ENCODE assay signal across 8 mouse cellular contexts in the genomic region with DNA sequence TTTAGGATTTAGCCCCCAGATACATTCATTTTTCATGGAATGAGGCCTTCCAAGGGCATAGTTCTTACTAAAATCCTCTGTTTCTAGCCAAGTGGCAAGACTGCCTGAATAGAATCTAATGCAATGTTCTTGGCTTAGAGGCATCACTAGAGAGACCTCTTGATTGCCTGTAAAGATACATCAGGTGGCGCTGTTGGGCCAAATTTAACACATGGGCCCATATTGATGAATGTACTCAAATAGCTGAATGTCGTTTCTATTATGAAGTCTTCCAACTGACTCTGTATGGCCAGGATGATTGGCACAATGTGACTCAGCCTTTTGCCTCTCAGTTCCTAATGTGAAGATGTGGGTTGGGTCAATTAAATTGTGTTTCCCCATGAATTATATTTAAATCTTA.
DNase-seq lines count a peak whose midpoint lies in the region; ATAC-seq and TF ChIP-seq lines count a peak whose summit lies in the region.

No protein-coding gene starts in this region.

- no peaks in the 10 kb centered on the region for H3K36me3 ChIP-seq in lung, embryonic 14.5 days (ENCODE audit: insufficient read depth)
- no peaks in the 10 kb centered on the region for H3K36me3 ChIP-seq in forebrain, embryonic 14.5 days (ENCODE audit: control insufficient read depth, insufficient read depth, low read length)

- H3K4me2 ChIP-seq in lung, embryonic 14.5 days = no peak overlapping the region
- H3K4me2 ChIP-seq in forebrain, embryonic 14.5 days (ENCODE audit: low read length) = no peak overlapping the region

- no peak overlapping the region for H3K9ac ChIP-seq in lung, embryonic 14.5 days
- H3K9ac ChIP-seq in forebrain, embryonic 14.5 days (ENCODE audit: low read length) = no peak overlapping the region

- no peak overlapping the region for H3K4me3 ChIP-seq in lung, embryonic 14.5 days (ENCODE audit: low read depth, low read length)
- no peak overlapping the region for H3K4me3 ChIP-seq in forebrain, embryonic 14.5 days (ENCODE audit: low read depth, low read length)

- no peaks in the 10 kb centered on the region for H3K9me3 ChIP-seq in lung, embryonic 14.5 days (ENCODE audit: low read depth, low read length)
- H3K9me3 ChIP-seq in forebrain, embryonic 14.5 days (replicated peaks; ENCODE audit: control insufficient read depth, low read length) = no peaks in the 10 kb centered on the region

- H3K4me1 ChIP-seq in lung, embryonic 14.5 days (ENCODE audit: insufficient read depth) = no peaks in the 10 kb centered on the region
- no peaks in the 10 kb centered on the region for H3K4me1 ChIP-seq in forebrain, embryonic 14.5 days (ENCODE audit: control insufficient read depth, insufficient read depth, low read length)

- DNase-seq in lung, embryonic 14.5 days = peak; percentile 11
- DNase-seq in lung, adult 18-20 months = no peak
- DNase-seq in forebrain, embryonic 14.5 days (ENCODE audit: low spot score) = peak; percentile 78
- peak; percentile 29 for DNase-seq in layer of hippocampus, adult 9-11 months
- peak; percentile 22 for DNase-seq in neural tube, embryonic 10.5 days (ENCODE audit: extremely low spot score, low spot score)
- no peak for DNase-seq in thymus, postnatal 4 days
- no peak for DNase-seq in spleen, postnatal 36 days (ENCODE audit: low spot score in 2 of 2)
- no peak for DNase-seq in gastrocnemius, postnatal 36 days

- no peak overlapping the region for H3K27ac ChIP-seq in lung, embryonic 14.5 days (ENCODE audit: low read depth)
- H3K27ac ChIP-seq in forebrain, embryonic 14.5 days (ENCODE audit: low read depth, low read length) = no peak overlapping the region

- WGBS in lung, embryonic 14.5 days = 9% methylated on average over 2 of the region's 2 CpGs
- WGBS in forebrain, embryonic 14.5 days = 7% methylated on average over 2 of the region's 2 CpGs

- TF ChIP-seq CTCF in lung, embryonic 14.5 days (IDR thresholded peaks at IDR 0.05; ENCODE audit: low read depth) = no peak

- no peaks in the 10 kb centered on the region for H3K27me3 ChIP-seq in lung, embryonic 14.5 days (ENCODE audit: insufficient read depth, low read length)
- H3K27me3 ChIP-seq in forebrain, embryonic 14.5 days (replicated peaks; ENCODE audit: control insufficient read depth, insufficient read depth, low read length) = no peaks in the 10 kb centered on the region

- intact Hi-C loops in gastrocnemius, postnatal 36 days (cut with DNase I) = no loop called here

- ATAC-seq in lung, embryonic 14.5 days (ENCODE audit: insufficient read depth) = no peak
- peak; percentile 82 for ATAC-seq in forebrain, embryonic 14.5 days

Comparison
In these comparisons a context has a peak if more than half of its experiments do, and no peak if none do; other contexts are left out.
1. DNase-seq: peak in lung, embryonic 14.5 days (single experiment), forebrain, embryonic 14.5 days (single experiment), layer of hippocampus, adult 9-11 months (single experiment) and neural tube, embryonic 10.5 days (single experiment); none in lung, adult 18-20 months (0 of 2), thymus, postnatal 4 days (single experiment), spleen, postnatal 36 days (0 of 2) and gastrocnemius, postnatal 36 days (0 of 2).